Mouse (Mus musculus) lung, adult 2 months (tissue): ENCODE results near the gene Clcn1.

ENCODE experiments used
- CTCF ChIP-seq: fragments of 200-500 bp; IDR thresholded peaks from 2 replicates; pipeline ENCODE4 v1.5.1; 2011; ENCODE audit warnings: mild to moderate bottlenecking, low read length, control low read depth; ENCODE audit not compliant: insufficient read depth
- POLR2A ChIP-seq: fragments of 200-500 bp; IDR thresholded peaks from 2 replicates; pipeline ENCODE4 v1.6.1; 2011; ENCODE audit warnings: low read depth, mild to moderate bottlenecking, control low read depth, low read length, borderline replicate concordance; ENCODE audit errors: extremely low read depth

DNA sequence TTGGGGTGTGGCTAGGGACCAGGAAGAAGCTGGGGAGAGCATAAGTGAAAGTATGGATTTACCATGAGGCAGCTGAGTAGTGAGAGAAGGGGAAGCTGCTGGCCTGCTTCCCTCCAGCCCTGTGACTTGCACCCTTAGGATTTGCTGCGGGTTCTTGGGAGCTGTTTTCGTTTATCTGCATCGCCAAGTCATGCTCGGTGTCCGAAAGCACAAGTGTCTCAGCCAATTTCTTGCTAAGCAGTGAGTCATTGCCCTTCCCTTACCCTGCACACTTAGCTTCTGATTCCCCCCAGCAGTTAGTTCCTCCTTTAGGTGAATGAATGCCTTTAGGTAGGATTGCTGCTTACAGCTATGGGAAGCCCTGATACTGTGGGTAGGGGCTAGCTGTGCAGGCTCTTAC lies 12.9 kb downstream of the Clcn1 start:
- no peak for TF ChIP-seq CTCF
- TF ChIP-seq POLR2A, result no peak
